Mouse (Mus musculus): ENCODE measurements around the gene Fpgs. TPM values are rescaled to one million over a fixed set of nuclear protein-coding genes. Genes with fewer than 3 reads are reported as not detected.

Fpgs gene
- total RNA-seq, 2 experiments from 2014 or later = 20.7 to 34.0 TPM

GRCm38 (mm10) chr2:32703046-32703445 lies 899 bp downstream of the Fpgs start:
- ATAC-seq (replicated peaks; ENCODE audit: poor library complexity, severe bottlenecking) = no peak

DNA sequence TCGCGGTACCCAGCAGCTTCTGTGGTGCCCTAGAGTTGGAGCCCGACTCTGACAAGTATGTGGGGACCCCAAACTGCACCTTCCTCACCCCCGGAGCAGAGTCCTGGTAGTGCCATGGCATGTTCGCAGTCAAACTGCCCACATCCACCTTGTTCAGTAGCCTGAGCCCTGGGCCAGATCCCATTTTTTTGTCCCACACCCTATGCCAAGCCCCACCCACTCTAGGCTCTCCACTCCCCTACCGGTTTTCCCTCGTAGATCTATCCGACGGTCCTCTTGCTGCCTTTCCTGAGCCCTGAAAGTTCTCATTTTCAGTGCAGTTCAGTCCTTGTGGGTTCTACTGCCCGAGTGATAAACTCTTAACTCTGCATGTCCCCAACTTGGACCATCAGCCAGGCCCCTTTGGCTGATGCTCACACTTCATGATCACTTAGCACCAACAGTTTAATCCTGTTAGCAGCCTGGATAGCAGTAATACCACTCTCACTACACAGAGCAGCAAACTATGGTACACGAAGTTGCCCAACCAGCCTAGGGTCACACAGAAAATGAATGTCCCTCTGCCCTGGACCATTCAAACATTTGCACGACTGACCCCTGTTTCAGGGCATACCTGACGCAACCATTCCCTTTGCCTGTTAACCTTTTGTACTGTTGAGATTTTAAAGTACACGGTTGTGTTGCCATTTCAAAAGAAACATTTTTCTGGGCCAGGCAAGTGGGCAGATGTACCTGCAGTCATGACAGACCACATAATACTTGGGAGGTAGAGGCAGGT lies 2.8 kb downstream of the Fpgs start:
- no peak for ATAC-seq (replicated peaks; ENCODE audit: poor library complexity, severe bottlenecking)

- ATAC-seq (replicated peaks; ENCODE audit: poor library complexity, severe bottlenecking) = no peak
Observed at GRCm38 (mm10) chr2:32699680-32700079, 4.3 kb downstream of the Fpgs start.

DNA sequence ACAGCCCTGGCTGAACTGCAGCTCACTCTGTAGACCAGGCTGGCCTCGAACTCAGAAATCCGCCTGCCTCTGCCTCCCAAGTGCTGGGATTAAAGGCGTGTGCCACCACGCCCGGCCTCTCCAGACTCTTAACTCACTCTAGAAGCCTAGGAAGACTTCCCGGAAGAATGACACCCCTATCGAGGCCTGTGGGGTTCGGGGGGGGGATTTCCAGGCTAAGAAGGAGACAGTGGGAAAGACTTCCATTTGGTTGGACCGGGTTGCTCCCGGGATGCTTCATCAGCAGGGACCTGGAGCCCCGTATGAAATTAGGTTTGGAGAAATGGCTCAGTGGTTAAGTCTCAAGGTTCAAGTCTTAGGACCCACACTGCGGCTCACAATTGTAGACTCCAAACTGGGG lies 9.3 kb downstream of the Fpgs start:
- no peak for ATAC-seq (replicated peaks; ENCODE audit: poor library complexity, severe bottlenecking)

DNA sequence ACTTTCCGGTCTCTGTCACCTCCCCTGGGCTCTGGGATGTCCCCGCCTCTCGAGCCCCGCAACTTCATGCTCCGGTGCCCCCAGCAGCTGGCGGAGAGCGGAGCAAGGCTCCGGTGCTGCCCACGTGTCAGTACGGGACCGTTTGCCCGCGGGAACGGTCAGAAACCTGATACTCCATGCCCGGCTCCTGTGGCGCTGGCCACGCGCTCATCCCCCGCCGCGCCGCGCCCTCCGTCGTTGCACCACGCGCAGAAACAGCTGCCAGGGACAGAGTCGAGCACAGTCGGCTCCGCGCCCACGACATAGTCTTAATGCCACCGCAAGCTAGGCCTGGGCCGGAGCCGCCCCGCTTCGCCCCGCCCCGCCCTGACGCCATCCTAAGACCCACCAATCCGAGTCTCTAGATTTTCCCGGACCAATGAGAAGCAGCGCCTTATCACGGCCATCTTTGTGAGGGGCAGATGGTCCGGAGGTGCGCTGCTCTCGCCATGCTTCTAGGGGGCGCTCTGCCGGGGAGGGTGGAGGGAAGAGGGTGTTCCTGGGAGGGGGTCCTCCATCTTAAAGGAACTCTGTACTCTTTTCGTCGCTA lies 10.0 kb downstream of the Fpgs start:
- peak; percentile 93 for ATAC-seq (replicated peaks; ENCODE audit: poor library complexity, severe bottlenecking)

DNA sequence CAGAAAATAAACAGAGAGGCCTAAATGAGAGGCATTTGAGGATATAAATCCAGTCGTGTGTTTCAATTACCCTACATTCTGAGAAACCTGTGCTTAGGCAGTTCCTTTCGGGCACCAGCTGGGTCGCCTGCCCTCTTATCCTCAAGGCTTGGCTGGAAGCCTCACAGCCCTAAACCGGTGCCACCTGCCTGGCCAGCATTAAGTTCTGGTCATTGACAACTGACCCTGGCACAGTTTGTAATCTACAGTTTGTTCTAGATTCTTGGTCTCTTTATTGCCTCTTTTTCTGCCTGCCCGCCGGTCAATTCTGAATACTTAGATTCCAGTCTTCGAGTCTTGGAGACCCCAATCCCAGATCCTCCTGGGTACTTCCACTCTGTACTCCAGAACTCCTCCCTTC lies 10.7 kb downstream of the Fpgs start:
- ATAC-seq (replicated peaks; ENCODE audit: poor library complexity, severe bottlenecking) = no peak

DNA sequence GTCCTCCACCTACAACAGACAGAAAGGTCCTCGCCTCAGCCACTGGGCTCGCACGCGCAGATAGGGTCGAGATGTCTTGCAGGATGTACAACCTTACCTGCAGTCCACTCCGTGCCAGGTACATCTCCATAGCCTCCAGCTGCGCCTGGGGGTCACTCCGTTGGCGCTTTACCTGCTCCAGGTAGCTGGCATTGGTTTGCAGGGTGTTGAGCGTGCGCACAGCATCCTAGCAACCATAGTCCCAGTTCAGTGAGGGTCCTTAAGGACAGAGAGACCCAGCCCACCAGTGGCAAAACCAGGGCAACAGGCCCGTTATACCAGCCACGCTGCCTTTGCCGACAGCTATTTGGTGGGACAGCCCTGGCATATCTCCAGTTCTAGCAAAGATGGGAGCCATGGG lies 11.4 kb downstream of the Fpgs start:
- no peak for ATAC-seq (replicated peaks; ENCODE audit: poor library complexity, severe bottlenecking)

GRCm38 (mm10) chr2:32691041-32691440 lies 12.9 kb downstream of the Fpgs start:
- no peak for ATAC-seq (replicated peaks; ENCODE audit: poor library complexity, severe bottlenecking)

GRCm38 (mm10) chr2:32689420-32689819 lies 14.5 kb downstream of the Fpgs start:
- peak; percentile 63 for ATAC-seq (replicated peaks; ENCODE audit: poor library complexity, severe bottlenecking)

DNA sequence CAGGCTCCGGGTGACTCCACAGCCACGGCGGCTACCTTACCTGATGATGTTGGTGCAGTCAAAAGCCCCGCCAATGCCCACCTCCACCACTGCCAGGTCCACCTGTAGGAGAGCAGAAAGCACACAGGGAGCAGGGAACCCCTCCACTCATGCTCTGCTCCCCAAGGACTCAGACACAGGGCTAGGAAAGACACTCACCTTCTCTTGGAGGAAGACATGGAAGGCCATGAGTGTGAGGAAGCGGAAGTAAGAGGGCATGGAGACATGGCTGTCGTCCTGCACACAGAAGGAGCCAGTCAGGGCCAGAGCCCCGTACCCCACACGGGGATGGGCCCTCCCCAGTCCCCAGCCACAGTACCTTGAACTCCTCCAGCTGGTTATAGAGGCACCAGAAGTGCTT lies 16.4 kb downstream of the Fpgs start:
- ATAC-seq (replicated peaks; ENCODE audit: poor library complexity, severe bottlenecking) = no peak

GRCm38 (mm10) chr2:32686640-32687039 lies 17.3 kb downstream of the Fpgs start:
- ATAC-seq (replicated peaks; ENCODE audit: poor library complexity, severe bottlenecking) = no peak

DNA sequence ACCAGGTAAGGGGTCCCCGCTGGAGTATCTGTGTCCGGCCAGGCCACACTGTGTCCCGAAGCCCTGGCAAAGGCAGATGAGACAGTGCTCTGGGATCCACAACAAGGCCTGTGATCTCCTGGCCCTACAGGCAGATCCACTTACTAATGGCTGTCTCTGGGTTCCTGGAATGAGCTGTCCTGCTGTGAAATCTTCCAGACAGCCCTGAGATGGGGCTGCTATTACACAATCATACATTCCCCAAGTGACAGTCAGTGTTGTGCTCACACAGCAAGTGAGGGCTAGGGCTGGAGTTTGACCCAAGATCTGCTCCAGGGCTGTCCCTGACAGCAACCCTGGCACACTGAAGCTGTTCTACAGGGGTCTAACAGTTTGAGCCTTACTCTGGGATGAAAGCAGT lies 18.1 kb downstream of the Fpgs start:
- ATAC-seq (replicated peaks; ENCODE audit: poor library complexity, severe bottlenecking) = no peak

DNA sequence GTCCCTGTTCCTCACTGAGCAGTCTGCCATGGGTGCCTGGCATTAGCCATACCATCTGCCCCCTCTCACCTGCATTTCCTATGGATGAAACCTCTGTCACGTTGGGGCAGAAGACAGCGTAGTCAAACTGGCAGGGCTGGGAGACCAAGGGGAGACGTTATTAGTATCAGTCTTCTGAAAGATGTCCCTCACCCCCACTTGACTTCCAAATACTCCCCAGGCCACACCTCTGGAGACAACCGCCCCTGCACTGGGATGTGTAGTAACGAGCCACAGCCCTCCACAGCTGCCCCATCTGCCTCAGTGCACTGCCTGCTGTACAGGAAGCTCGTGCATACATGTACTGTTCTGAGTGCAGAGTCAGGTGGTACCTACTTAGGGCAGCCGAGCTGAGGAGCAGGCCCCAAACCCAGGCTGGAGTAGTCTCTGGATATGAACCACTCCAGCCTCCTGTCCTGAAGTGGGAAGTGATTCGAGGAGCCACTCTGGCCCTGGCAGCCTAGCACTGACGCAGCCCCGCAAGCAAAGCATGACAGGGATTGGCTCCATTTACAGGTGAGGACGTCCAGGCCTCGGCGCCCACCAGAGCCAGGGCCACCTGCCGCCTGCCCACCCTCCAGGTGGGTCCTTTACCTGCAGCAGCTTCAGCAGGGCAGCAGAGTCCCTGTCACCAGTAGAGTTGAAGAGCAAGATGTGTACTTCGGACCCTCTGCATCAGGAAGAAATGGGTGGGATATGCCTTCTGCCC lies 19.1 kb downstream of the Fpgs start:
- no peak for ATAC-seq (replicated peaks; ENCODE audit: poor library complexity, severe bottlenecking)

GRCm38 (mm10) chr2:32683701-32684100 lies 20.2 kb downstream of the Fpgs start:
- ATAC-seq (replicated peaks; ENCODE audit: poor library complexity, severe bottlenecking) = no peak

DNA sequence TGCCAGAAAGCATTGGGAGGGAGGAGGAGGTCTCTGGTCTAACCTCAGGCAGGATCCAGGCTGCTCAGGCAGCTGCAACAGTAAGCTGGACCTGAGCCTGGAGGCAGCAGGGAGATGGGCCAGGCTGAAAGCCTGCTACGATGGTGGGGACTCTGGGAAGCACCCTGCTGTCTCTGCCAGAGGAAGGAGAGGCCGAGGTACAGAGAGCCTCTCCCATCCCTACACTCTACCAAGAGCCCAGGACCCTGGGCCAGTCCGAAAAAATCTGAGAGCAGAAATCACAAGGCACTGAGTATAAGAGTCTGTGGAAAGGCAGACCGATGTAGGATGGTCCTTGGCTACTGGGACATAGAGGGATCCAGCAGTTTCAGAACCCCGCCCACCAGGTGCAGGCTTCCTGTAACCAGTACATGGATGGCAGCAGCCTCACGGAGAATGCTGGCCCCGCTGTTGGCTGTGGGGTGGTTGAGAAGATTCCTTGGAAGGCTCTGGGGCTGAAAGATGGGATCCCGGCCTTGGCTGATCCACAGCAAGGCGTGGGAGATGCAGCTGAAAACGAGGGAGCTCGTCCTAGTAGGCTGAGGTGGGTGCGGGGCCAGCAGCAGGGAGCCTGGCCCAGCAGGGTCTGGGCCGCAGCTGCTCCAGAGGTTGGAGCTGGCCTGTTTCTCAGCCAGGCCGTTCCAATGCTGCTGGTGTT lies 21.1 kb downstream of the Fpgs start:
- ATAC-seq (replicated peaks; ENCODE audit: poor library complexity, severe bottlenecking) = no peak

GRCm38 (mm10) chr2:32681754-32682153 lies 22.2 kb downstream of the Fpgs start:
- ATAC-seq (replicated peaks; ENCODE audit: poor library complexity, severe bottlenecking) = no peak

DNA sequence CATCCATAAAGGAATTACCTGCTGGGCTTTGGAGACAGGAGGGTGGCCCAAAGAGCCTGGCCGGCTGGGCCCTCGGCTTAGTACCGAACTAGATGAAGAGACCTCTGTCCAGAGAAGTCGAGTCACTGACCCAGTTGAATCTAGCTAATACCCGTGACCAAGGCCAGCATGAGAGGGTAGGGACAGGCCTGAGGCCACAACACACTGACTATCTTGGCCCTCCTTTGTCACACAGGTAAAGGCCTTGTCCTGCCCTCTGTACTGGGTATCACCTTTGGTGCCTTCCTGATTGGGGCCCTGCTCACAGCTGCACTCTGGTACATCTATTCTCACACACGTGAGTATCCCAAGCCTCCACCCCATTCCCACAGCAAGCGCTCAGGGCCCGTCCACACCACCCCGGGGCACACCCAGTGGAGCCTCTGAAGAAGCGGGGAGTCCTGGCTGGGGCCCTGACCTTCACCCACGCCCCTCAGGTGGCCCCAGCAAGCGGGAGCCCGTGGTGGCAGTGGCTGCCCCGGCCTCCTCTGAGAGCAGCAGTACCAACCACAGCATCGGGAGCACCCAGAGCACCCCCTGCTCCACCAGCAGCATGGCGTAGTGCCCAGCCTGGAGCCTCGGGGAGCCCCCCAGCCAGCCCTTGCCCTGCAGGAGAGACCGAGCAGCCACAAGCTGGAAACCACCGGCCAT lies 22.8 kb downstream of the Fpgs start:
- ATAC-seq (replicated peaks; ENCODE audit: poor library complexity, severe bottlenecking) = no peak

DNA sequence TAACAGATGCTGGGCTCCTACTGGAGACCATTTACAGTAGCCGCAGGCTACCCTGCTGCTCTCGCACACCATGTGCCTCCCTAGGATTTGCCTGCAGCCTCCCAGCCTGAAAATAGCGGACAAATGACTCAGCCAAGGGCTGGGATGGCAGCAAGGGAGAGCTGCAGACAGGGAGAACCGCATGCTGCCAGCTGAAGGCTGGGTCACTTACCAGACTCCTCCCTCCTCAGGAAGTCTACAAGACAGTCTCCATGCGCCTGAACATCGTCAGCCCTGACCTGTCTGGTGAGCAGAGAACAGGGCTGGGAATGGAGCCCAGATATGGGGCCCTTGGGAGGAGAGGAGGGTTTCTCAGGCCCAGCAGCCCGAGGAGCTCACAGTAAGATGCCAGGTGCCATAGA lies 23.9 kb downstream of the Fpgs start:
- ATAC-seq (replicated peaks; ENCODE audit: poor library complexity, severe bottlenecking) = no peak

DNA sequence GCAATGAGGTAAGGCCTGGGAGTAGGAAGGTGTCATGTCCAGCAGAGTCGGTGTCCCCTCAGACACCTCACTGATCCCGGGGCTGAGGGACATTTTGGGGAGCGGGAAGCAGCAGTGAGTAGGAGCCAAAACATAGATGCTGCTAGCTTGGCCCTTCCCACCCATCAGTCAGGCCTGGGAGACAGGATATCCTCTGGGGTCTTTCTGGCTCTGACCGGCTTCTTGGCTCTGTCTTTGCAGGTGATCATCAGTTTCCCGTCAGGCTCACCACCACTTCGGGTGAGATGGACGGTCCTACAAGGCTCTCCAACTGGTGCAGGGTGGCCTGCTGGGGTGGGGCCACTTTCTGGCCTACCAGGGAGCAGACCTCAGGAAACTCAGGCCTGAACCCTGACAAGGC lies 26.3 kb downstream of the Fpgs start:
- no peak for ATAC-seq (replicated peaks; ENCODE audit: poor library complexity, severe bottlenecking)

DNA sequence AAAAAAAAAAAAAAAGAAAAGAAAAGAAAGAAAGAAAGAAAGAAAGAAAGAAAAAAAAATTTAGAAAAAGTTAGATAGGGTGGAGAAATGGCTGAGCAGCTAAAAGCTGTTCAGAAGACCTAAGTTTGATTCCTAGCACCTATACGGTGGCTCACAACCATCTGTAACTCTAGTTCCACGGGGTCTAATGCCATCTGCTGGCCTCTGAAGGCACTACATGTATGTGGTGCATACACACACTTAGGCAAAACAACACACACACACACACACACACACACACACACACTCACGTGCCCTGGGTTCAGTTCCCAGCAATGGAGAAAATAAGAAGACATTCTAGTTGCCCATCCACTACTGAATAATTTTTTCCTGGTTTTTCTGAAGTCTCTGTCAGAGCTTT lies 27.1 kb downstream of the Fpgs start:
- ATAC-seq (replicated peaks; ENCODE audit: poor library complexity, severe bottlenecking) = no peak

Measured in granulocyte monocyte progenitor cell, adult 5-6 weeks (primary cell).